Mouse (Mus musculus): ENCODE results near the gene Sec13. TPM values are rescaled to one million over a fixed set of nuclear protein-coding genes. Genes with fewer than 3 reads are reported as not detected.
"Not testable (repeated sequence)": the region's sequence is repeated elsewhere in the genome, so short reads cannot be mapped to it uniquely, and the experiment has no call there.

The Sec13 gene
- polyA plus RNA-seq, 1 experiment: 105 TPM

DNA sequence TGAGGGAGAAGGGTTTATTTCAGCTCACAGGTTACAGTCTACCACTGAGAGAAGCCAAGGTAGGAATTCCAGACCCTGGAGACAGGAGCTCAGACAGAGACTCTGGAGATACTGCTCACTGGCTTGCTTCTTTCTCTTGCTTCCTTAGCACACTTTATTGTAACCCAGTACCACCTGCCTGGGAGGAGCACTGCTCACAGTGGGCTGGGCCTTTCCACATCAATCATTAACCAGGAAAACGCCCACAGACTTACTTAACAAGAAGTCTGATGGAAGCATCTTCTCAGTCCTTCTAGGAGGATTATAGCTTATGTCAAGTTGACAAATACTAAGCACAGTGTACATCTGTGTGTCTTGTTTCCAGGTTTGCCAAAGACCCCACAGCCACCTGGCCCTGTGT is 25.7 kb downstream of the Sec13 start:
- no peaks in the 10 kb centered on the region for H3K4me1 ChIP-seq (ENCODE audit: control insufficient read depth, insufficient read depth, low read length)
- H3K4me3 ChIP-seq (ENCODE audit: insufficient read depth, low read length): no peak overlapping the region
- no peak for TF ChIP-seq POLR2A (IDR thresholded peaks at IDR 0.05; ENCODE audit: extremely low read depth, insufficient read depth, low read length)
- TF ChIP-seq CTCF (IDR thresholded peaks at IDR 0.05; ENCODE audit: extremely low read depth, insufficient read depth, low read length): no peak
- no peak overlapping the region for H3K27ac ChIP-seq (ENCODE audit: insufficient read depth, low read length)

GRCm38 (mm10) chr6:113714276-113714675 is 26.3 kb downstream of the Sec13 start:
- H3K4me1 ChIP-seq (ENCODE audit: control insufficient read depth, insufficient read depth, low read length): no peaks in the 10 kb centered on the region
- H3K4me3 ChIP-seq (ENCODE audit: insufficient read depth, low read length): no peak overlapping the region
- TF ChIP-seq CTCF (IDR thresholded peaks at IDR 0.05; ENCODE audit: extremely low read depth, insufficient read depth, low read length) (no peak), POLR2A (IDR thresholded peaks at IDR 0.05; ENCODE audit: extremely low read depth, insufficient read depth, low read length) (no peak)
- no peak overlapping the region for H3K27ac ChIP-seq (ENCODE audit: insufficient read depth, low read length)

- not testable (repeated sequence) for H3K27ac ChIP-seq (ENCODE audit: insufficient read depth, low read length); H3K4me3 ChIP-seq (ENCODE audit: insufficient read depth, low read length); H3K4me1 ChIP-seq (ENCODE audit: control insufficient read depth, insufficient read depth, low read length)
Measured at GRCm38 (mm10) chr6:113713389-113713788, 27.2 kb downstream of the Sec13 start.

DNA sequence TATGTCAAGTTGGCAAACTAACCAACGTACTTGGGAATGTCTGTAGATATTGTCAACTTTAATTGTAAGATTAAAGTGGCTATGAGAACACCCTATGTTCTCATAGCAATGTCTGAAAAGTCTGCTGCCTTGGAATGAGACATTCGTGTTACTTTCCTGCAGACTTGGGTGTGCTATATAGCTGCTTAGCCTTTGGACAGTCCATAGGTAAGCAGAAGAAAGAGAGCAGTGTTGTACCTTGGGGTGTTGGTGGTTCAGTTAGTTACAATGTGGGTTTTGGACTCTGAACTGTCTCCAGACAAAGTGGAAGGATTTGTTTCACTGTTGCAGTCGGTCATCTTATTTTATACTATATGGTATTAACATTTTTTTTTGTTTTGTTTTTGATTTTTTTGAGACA is 27.8 kb downstream of the Sec13 start:
- Histone ChIP-seq H3K4me3 (ENCODE audit: insufficient read depth, low read length) (no peak overlapping the region), H3K27ac (ENCODE audit: insufficient read depth, low read length) (no peak overlapping the region), H3K4me1 (ENCODE audit: control insufficient read depth, insufficient read depth, low read length) (no peaks in the 10 kb centered on the region)
- TF ChIP-seq CTCF (IDR thresholded peaks at IDR 0.05; ENCODE audit: extremely low read depth, insufficient read depth, low read length): no peak
- no peak for TF ChIP-seq POLR2A (IDR thresholded peaks at IDR 0.05; ENCODE audit: extremely low read depth, insufficient read depth, low read length)

DNA sequence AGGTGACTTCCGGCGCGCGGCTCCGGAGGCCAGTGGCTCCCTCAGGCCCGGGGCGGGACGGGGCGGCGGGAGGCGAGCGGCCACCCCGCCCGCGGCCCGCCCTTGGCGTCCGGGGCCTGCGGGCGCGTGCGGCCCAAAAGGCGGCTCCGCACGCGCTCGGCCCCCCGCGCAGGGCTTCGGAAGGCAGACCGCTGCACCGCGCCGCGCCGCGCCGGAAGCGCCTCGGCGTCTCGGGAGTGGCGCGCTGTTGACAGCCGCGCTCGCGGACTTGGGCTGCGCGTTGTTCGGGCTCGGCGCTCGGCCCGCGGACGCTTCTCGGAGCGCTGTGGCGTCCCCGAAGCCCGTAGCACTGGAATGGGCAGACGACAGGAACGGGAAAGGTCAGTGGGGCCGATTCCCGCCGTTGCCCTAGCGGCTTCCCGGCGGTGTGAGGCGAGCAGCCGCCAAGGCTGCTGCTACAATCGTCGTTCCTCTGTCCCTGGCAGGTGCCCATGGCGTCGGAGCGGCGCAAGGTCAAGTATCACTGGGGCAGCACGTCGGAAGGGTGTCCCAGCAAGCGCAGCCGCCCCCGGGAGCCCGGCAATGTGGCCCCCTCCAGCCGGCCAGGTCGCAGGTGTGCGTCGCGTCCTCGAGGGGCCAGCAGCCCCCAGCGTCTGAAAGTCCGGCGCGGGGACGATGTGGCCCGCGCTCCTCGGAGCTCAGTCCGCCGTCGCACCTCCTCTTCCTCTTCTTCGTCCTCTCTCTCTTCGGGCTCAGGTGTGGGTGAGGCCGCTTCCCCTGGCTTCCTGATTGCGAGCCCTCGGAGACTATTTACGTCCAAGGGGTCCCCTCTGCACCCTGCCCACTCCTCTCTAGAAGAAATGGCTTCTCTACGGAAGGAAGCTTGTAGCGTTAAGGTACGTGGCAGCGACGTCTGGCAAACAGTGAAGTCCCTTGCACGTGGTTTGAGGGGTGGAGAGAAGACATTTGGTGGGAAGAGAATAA is 43.0 kb downstream of the Sec13 start:
- no peak for TF ChIP-seq POLR2A (IDR thresholded peaks at IDR 0.05; ENCODE audit: extremely low read depth, insufficient read depth, low read length)
- TF ChIP-seq CTCF (IDR thresholded peaks at IDR 0.05; ENCODE audit: extremely low read depth, insufficient read depth, low read length): no peak
- peak overlapping the region; percentile 94 for H3K4me3 ChIP-seq (ENCODE audit: insufficient read depth, low read length)
- peaks cover 4% of the 10 kb centered on the region; the same call in 1 of the 2 replicates for H3K4me1 ChIP-seq (ENCODE audit: control insufficient read depth, insufficient read depth, low read length)
- H3K27ac ChIP-seq (ENCODE audit: insufficient read depth, low read length): peak overlapping the region; percentile 76

- Histone ChIP-seq H3K4me3 (ENCODE audit: insufficient read depth, low read length) (peak within 1 kb of the TSS; percentile 94), H3K4me1 (ENCODE audit: control insufficient read depth, insufficient read depth, low read length) (peaks cover 4% of the 10 kb centered on the region; the same call in 1 of the 2 replicates), H3K27ac (ENCODE audit: insufficient read depth, low read length) (peak within 1 kb of the TSS; percentile 76)
- TF ChIP-seq CTCF (IDR thresholded peaks at IDR 0.05; ENCODE audit: extremely low read depth, insufficient read depth, low read length) (no peak), POLR2A (IDR thresholded peaks at IDR 0.05; ENCODE audit: extremely low read depth, insufficient read depth, low read length) (peak; percentile 57; the same call in 1 of the 2 replicates)
Measured at GRCm38 (mm10) chr6:113696582-113697221, 43.8 kb downstream of the Sec13 start, which contains the start of gene Tatdn2. TSS of gene Tatdn2 (plus strand) at chr6:113697050.

GRCm38 (mm10) chr6:113695766-113696355 is 44.7 kb downstream of the Sec13 start:
- TF ChIP-seq POLR2A (IDR thresholded peaks at IDR 0.05; ENCODE audit: extremely low read depth, insufficient read depth, low read length): no peak
- TF ChIP-seq CTCF (IDR thresholded peaks at IDR 0.05; ENCODE audit: extremely low read depth, insufficient read depth, low read length): no peak
- Histone ChIP-seq H3K4me3 (ENCODE audit: insufficient read depth, low read length) (no peak overlapping the region; the same call in 1 of the 2 replicates), H3K4me1 (ENCODE audit: control insufficient read depth, insufficient read depth, low read length) (peaks cover 4% of the 10 kb centered on the region; the same call in 1 of the 2 replicates), H3K27ac (ENCODE audit: insufficient read depth, low read length) (0 out of 2 replicates have a peak overlapping the region, but pooled peaks have one; percentile 49)

DNA sequence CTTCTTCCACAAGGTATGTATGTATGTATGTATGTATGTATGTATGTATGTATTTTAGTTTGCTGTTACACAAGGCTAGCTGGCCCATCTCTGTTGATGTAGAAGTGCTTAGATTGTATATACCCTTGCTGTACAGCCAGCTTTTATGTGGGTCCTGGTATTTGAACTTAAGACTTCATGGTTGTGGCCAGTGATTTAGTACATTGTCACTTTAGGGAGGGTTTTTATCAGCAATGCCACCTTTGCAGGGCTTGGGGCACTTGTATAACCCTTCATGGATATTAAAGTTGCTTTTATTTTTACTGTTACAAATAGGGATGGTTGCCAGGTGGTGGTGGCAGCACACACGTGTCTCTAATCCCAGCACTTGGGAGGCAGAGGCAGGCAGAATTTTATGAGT is 45.3 kb downstream of the Sec13 start:
- no peak for TF ChIP-seq CTCF (IDR thresholded peaks at IDR 0.05; ENCODE audit: extremely low read depth, insufficient read depth, low read length)
- no peak for TF ChIP-seq POLR2A (IDR thresholded peaks at IDR 0.05; ENCODE audit: extremely low read depth, insufficient read depth, low read length)
- Histone ChIP-seq H3K4me3 (ENCODE audit: insufficient read depth, low read length) (no peak overlapping the region), H3K27ac (ENCODE audit: insufficient read depth, low read length) (no peak overlapping the region), H3K4me1 (ENCODE audit: control insufficient read depth, insufficient read depth, low read length) (peaks cover 2% of the 10 kb centered on the region; the same call in 1 of the 2 replicates)

- no peak overlapping the region for H3K4me3 ChIP-seq (ENCODE audit: insufficient read depth, low read length)
- no peak overlapping the region for H3K27ac ChIP-seq (ENCODE audit: insufficient read depth, low read length)
- TF ChIP-seq POLR2A (IDR thresholded peaks at IDR 0.05; ENCODE audit: extremely low read depth, insufficient read depth, low read length) (no peak), CTCF (IDR thresholded peaks at IDR 0.05; ENCODE audit: extremely low read depth, insufficient read depth, low read length) (no peak)
- peaks cover 2% of the 10 kb centered on the region; the same call in 1 of the 2 replicates for H3K4me1 ChIP-seq (ENCODE audit: control insufficient read depth, insufficient read depth, low read length)
Measured at GRCm38 (mm10) chr6:113693377-113693776, 47.2 kb downstream of the Sec13 start.

Measured in cortical plate, adult 2 months (tissue).